Mouse (Mus musculus) liver, adult 2 months (tissue): ENCODE results near the gene Chrna4.

Experiments used
- CTCF ChIP-seq: fragments of 200-500 bp; IDR thresholded peaks from 2 replicates; pipeline ENCODE4 v1.5.1; 2011; ENCODE audit warnings: low read depth, low read length, control low read depth
- POLR2A ChIP-seq: fragments of 200-500 bp; IDR thresholded peaks from 2 replicates; pipeline ENCODE4 v1.6.1; 2011; ENCODE audit warnings: low read length, control low read depth; ENCODE audit not compliant: insufficient read depth; ENCODE audit errors: extremely low read depth

DNA sequence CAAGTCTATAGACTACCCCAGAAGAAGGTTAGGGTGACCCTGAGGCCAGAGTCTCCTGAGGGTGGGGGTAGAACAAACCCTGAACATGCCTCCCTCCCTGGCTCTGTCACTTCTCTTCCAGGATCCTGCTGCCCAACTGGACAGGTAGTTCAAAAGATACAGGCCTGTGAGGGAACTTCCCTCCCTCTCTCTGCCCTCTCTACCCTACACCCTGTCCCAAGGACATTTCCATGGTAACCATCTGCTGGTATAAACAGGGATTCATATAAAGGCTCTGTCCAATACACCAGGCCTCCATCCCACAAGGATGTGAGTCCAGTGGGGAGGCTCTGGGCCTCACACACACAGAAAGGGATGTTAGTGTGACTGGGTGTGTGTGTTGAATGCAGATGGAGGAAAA is 970 bp downstream of the Chrna4 start:
- TF ChIP-seq CTCF, result no peak
- TF ChIP-seq POLR2A, result no peak
